Mouse (Mus musculus): ENCODE data around the gene Kcna10.

GRCm38 (mm10) chr3:107201310-107202180, 18.7 kb downstream of the Kcna10 start:
- no peak for TF ChIP-seq CTCF (IDR thresholded peaks at IDR 0.05; ENCODE audit: extremely low read depth, insufficient read length, insufficient replicate concordance, low read depth, low read length)
- no peak for TF ChIP-seq POLR2A (IDR thresholded peaks at IDR 0.05; ENCODE audit: low read depth, low read length)

All from small intestine, adult 2 months (tissue).